Mouse (Mus musculus): Measurements from ENCODE around the gene 9830107B12Rik.

DNA sequence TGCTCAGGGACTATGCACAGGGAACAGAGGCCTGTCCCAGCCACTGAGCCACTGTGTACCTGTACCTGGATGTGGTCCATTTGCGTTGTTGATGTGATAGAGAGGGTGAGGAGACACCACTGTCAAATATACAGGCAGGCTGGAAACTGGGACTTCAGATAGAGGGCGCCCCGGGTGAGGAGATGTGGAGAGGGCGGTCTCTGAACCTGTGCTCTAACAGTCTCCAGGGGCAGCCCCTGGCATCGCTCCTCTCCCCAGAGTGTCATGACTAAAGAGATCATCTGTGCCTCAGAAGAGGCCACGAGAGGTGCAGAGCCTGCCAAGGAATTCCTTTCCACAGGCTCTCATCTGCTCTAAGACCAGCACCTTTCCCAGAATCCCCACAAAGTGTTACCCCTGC is 38.2 kb downstream of the 9830107B12Rik start:
- TF ChIP-seq CTCF (IDR thresholded peaks at IDR 0.05) (no peak), EP300 (IDR thresholded peaks at IDR 0.05) (no peak)

Measured in lung, postnatal 0 days (tissue).